Mouse (Mus musculus) kidney, adult 2 months (tissue): ENCODE data around the gene Bola3.

Experiments used
- CTCF ChIP-seq: fragments of 200-500 bp; conservative IDR thresholded peaks from 2 replicates; pipeline ENCODE4 v1.5.1; 2011; ENCODE audit warnings: low read depth, mild to moderate bottlenecking, control low read depth, low read length, moderate library complexity, mixed read lengths; ENCODE audit not compliant: insufficient read depth, insufficient read length
- POLR2A ChIP-seq: fragments of 200-500 bp; IDR thresholded peaks from one replicate; pipeline ENCODE4 v1.6.1; 2011; ENCODE audit warnings: low read depth, low read length, control low read depth

DNA sequence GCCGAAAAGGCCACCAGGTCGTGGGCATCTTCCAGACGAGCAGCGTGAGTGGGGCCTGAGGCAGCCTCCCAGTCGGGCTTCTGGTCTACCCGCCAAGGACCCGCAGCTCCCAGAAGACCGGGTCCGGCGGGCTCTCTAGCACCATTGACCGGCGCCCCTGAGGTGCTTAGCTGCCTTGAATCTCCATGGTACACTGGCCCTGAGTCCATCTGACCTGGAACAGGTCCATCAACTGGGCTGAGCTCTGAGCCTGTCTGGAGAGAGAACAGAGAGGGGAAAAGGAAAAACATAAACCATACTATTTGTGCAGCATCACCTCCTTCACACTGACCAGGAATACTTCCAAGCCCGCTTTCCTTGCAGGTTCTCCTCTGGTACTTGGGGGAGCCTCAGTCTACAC lies 55.6 kb downstream of the Bola3 start:
- no peak for TF ChIP-seq CTCF
- no peak for TF ChIP-seq POLR2A
